Mouse (Mus musculus): ENCODE results near the gene Caskin1. TPM values are rescaled to one million over a fixed set of nuclear protein-coding genes. Genes with fewer than 3 reads are reported as not detected.
A peak's percentile ranks its signal among the peaks of the same experiment; 100 is the strongest.

The Caskin1 gene
- polyA plus RNA-seq, 1 experiment = 0.52 TPM

- Histone ChIP-seq H3K4me3 (ENCODE audit: insufficient read depth, low read depth, low read length) (no peak overlapping the region), H3K27me3 (replicated peaks; ENCODE audit: control insufficient read depth, insufficient read depth, low read length) (no peaks in the 10 kb centered on the region), H3K36me3 (ENCODE audit: control insufficient read depth, insufficient read depth, low read length) (no peaks in the 10 kb centered on the region; the same call in 1 of the 2 replicates), H3K4me1 (ENCODE audit: control insufficient read depth, insufficient read depth, low read length) (peaks cover 16% of the 10 kb centered on the region), H3K27ac (ENCODE audit: insufficient read depth, low read depth, low read length) (peak overlapping the region; percentile 51)
- 17% methylated on average over 4 of the region's 4 CpGs for WGBS
- TF ChIP-seq POLR2A (IDR thresholded peaks at IDR 0.05; ENCODE audit: low read depth, low read length) (no peak), CTCF (conservative IDR thresholded peaks at IDR 0.05; ENCODE audit: insufficient read depth, insufficient read length, low read depth, low read length) (no peak)
- peak; percentile 95 for DNase-seq
Observed at GRCm38 (mm10) chr17:24472512-24472911, 15.9 kb upstream of the Caskin1 start.

DNA sequence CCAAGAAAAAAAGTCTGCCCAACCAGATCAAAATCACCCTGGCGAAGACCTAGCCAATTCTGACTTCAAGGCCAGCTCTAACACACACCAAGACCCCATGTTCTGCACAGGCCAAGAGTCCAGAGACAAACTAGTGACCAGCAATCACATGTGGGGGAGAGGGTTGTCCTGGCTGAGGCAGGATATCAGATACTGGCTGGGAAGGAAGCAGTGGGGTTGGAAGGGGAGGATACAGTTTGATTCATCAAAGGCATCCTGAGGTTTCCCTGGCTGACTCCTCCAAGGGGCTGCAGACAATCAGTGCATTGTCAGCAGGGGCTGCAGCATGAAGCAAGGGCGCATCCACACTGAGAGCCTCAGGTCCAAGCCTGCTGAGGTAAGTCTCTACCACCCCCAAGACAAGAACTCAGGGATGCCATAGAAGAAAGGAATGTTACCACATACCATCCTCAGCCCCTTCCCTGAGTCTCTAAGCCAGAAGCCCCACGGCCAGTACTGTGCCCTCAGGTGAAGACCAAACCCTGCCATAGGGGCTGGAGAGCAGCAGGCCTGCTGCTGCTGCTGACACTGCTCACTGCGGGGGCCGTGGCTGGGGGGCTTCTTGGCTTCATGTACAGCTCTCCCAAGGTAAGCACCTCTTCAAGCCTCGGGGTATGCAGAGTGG is 14.7 kb upstream of the Caskin1 start, which contains the start of gene Bricd5:
TSS of gene Bricd5 (plus strand) at position 273 of the 664 bp plus-strand sequence.
- peaks cover 21% of the 10 kb centered on the region for H3K4me1 ChIP-seq (ENCODE audit: control insufficient read depth, insufficient read depth, low read length)
- no peaks in the 10 kb centered on the region; the same call in 1 of the 2 replicates for H3K36me3 ChIP-seq (ENCODE audit: control insufficient read depth, insufficient read depth, low read length)
- DNase-seq = no peak
- H3K4me3 ChIP-seq (ENCODE audit: insufficient read depth, low read depth, low read length) = no peak within 1 kb of the TSS
- H3K27me3 ChIP-seq (replicated peaks; ENCODE audit: control insufficient read depth, insufficient read depth, low read length) = no peaks in the 10 kb centered on the region
- H3K27ac ChIP-seq (ENCODE audit: insufficient read depth, low read depth, low read length) = peak within 1 kb of the TSS; percentile 51
- WGBS = 76% methylated on average over 6 of the region's 6 CpGs
- TF ChIP-seq CTCF (conservative IDR thresholded peaks at IDR 0.05; ENCODE audit: insufficient read depth, insufficient read length, low read depth, low read length) (no peak), POLR2A (IDR thresholded peaks at IDR 0.05; ENCODE audit: low read depth, low read length) (no peak)

DNA sequence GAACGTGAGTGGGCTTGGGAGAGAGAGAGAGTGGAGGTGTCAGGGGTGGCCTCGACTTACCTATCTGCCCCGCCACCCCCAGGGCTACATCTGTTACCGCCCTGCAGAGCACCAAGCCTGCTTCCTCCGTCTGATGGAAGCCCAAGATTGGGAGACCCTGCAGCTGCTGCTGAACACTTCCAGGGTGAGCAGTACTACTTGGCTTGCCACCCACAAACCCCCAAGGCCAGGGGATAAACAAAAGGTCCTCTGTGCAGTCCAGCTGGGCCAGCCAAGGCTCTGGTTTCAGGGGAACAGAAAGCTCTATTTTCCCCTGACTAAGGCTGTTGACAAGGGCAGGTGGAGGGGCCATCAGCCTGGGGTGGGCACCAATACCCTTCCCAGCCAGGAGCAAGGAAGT is 13.8 kb upstream of the Caskin1 start:
- Histone ChIP-seq H3K27ac (ENCODE audit: insufficient read depth, low read depth, low read length) (no peak overlapping the region), H3K27me3 (replicated peaks; ENCODE audit: control insufficient read depth, insufficient read depth, low read length) (no peaks in the 10 kb centered on the region), H3K4me3 (ENCODE audit: insufficient read depth, low read depth, low read length) (no peak overlapping the region), H3K4me1 (ENCODE audit: control insufficient read depth, insufficient read depth, low read length) (peaks cover 21% of the 10 kb centered on the region), H3K36me3 (ENCODE audit: control insufficient read depth, insufficient read depth, low read length) (no peaks in the 10 kb centered on the region; the same call in 1 of the 2 replicates)
- TF ChIP-seq CTCF (conservative IDR thresholded peaks at IDR 0.05; ENCODE audit: insufficient read depth, insufficient read length, low read depth, low read length) (no peak), POLR2A (IDR thresholded peaks at IDR 0.05; ENCODE audit: low read depth, low read length) (no peak)
- DNase-seq = no peak
- WGBS = 86% methylated on average over 5 of the region's 5 CpGs

- whole genome bisulfite sequencing = 93% methylated on average over 6 of the region's 6 CpGs
- no peak for DNase-seq
- Histone ChIP-seq H3K36me3 (ENCODE audit: control insufficient read depth, insufficient read depth, low read length) (no peaks in the 10 kb centered on the region; the same call in 1 of the 2 replicates), H3K27me3 (replicated peaks; ENCODE audit: control insufficient read depth, insufficient read depth, low read length) (no peaks in the 10 kb centered on the region), H3K4me3 (ENCODE audit: insufficient read depth, low read depth, low read length) (no peak overlapping the region), H3K27ac (ENCODE audit: insufficient read depth, low read depth, low read length) (no peak overlapping the region), H3K4me1 (ENCODE audit: control insufficient read depth, insufficient read depth, low read length) (peaks cover 19% of the 10 kb centered on the region)
- TF ChIP-seq POLR2A (IDR thresholded peaks at IDR 0.05; ENCODE audit: low read depth, low read length) (no peak), CTCF (conservative IDR thresholded peaks at IDR 0.05; ENCODE audit: insufficient read depth, insufficient read length, low read depth, low read length) (no peak)
Observed at GRCm38 (mm10) chr17:24475586-24475985, 12.8 kb upstream of the Caskin1 start.

GRCm38 (mm10) chr17:24476022-24476776 is 12.2 kb upstream of the Caskin1 start:
- H3K4me3 ChIP-seq (ENCODE audit: insufficient read depth, low read depth, low read length) = no peak overlapping the region
- no peaks in the 10 kb centered on the region for H3K27me3 ChIP-seq (replicated peaks; ENCODE audit: control insufficient read depth, insufficient read depth, low read length)
- no peak overlapping the region for H3K27ac ChIP-seq (ENCODE audit: insufficient read depth, low read depth, low read length)
- H3K4me1 ChIP-seq (ENCODE audit: control insufficient read depth, insufficient read depth, low read length) = peaks cover 19% of the 10 kb centered on the region
- TF ChIP-seq CTCF (conservative IDR thresholded peaks at IDR 0.05; ENCODE audit: insufficient read depth, insufficient read length, low read depth, low read length) (no peak), POLR2A (IDR thresholded peaks at IDR 0.05; ENCODE audit: low read depth, low read length) (no peak)
- WGBS = 93% methylated on average over 10 of the region's 10 CpGs
- no peak for DNase-seq
- no peaks in the 10 kb centered on the region; the same call in 1 of the 2 replicates for H3K36me3 ChIP-seq (ENCODE audit: control insufficient read depth, insufficient read depth, low read length)

DNA sequence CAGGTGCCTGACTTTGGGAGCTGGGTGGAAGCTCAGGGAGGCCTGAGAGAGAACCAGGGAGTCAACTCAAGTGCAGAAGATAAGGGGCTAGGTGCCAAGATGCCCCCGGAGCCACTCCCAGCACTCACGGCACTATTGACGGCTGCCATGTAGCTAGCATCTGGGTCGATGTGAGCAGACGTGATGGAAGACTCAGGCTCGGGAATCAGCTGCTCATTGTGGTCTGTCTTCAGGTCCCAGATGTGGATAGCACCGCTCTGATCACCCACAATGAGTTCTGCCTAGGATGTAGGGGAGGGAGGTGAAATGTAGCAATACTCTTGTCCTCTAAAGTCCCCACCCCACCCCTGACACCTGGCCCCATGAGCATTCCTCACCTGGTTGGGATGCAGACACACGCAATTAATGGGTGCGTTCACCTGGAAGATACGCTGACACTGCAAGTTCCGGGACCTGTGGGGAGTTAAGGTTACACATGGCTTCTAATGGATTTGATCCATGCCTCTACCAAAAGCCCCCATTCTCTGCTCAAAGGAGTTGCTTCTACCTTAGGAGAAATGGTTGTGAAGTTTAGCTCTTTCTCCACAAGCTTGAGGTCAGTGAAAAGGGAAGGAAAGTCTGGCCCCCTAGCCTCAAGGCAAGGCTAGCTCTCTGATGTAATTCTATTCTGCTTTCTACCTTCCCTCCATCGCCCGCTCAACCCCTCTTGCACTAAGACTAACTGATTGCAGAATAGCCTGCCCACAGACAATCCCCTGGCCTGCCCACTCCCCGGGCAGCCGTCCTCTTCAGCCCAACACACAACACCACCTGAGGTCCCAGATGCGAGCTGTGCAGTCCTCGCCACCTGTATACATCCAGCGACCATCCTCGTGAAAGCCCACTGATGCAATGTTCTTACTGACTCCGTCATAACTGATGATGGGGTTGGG is 11.1 kb upstream of the Caskin1 start:
- H3K4me3 ChIP-seq (ENCODE audit: insufficient read depth, low read depth, low read length) = no peak overlapping the region
- WGBS = 88% methylated on average over 20 of the region's 20 CpGs

More for the DNA sequence above, 11.1 kb upstream of the Caskin1 start:
- no peak overlapping the region for H3K27ac ChIP-seq (ENCODE audit: insufficient read depth, low read depth, low read length)
- H3K36me3 ChIP-seq (ENCODE audit: control insufficient read depth, insufficient read depth, low read length) = no peaks in the 10 kb centered on the region; the same call in 1 of the 2 replicates
- H3K27me3 ChIP-seq (replicated peaks; ENCODE audit: control insufficient read depth, insufficient read depth, low read length) = no peaks in the 10 kb centered on the region
- no peak for TF ChIP-seq POLR2A (IDR thresholded peaks at IDR 0.05; ENCODE audit: low read depth, low read length)
- no peak for TF ChIP-seq CTCF (conservative IDR thresholded peaks at IDR 0.05; ENCODE audit: insufficient read depth, insufficient read length, low read depth, low read length)
- no peak for DNase-seq
- peaks cover 11% of the 10 kb centered on the region for H3K4me1 ChIP-seq (ENCODE audit: control insufficient read depth, insufficient read depth, low read length)

All from kidney, adult 2 months (tissue).